Mouse (Mus musculus) liver, embryonic 14 days (tissue): ENCODE data around the gene Selenoi. TPM values are rescaled to one million over a fixed set of nuclear protein-coding genes. Genes with fewer than 3 reads are reported as not detected.

Experiments
- polyA plus RNA-seq: library from polyadenylated mRNA; depleted of rRNA; stranded (reverse); fragments of >200 nt; gene quantifications from 2 replicates; pipeline ENCODE4 v1.2.3, GENCODE M21; 2012; rRNA removed

Selenoi gene
- 10.4 and 14.8 TPM in 2 replicates for polyA plus RNA-seq

DNA sequence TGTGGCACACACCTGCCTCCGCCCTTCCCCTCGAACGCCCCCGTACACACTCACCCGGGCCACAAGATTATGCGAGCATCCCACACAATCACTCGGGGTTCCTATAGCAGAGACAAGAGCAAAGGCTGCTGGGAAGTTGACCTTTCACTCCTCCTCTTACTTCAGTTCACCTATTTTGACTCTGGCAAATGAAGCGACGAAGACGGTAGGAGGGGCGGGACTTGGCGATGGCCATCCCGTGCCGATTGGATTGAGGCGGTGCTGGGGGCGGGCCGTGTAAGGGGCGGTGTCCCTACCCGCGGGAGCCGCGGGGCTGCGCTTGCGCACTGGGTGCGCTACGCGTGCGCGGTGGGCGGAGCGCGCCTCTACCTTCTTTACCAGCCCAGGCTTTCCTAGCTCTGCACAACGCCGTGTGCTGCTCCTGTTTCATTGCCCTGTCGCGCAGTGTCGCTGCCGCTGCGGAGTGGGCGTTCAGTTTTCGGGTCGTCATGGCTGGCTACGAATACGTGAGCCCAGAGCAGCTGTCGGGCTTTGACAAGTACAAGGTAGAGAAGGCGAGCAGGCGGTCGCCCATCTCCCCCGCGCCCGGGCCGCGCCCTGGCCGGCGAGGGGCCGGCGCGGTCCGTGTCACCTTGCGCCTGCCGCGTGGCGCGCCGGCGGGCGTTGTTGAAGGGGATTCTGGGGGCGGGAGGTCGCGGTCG lies at the start of gene Selenoi:
Selenoi (plus strand) TSS at position 311 of the 701 bp plus-strand sequence.

GRCm38 (mm10) chr5:30205493-30205892 lies 26.9 kb upstream of the Selenoi start, which contains the start of gene Adgrf3:
TSS of gene Adgrf3 (minus strand) at chr5:30205722.

DNA sequence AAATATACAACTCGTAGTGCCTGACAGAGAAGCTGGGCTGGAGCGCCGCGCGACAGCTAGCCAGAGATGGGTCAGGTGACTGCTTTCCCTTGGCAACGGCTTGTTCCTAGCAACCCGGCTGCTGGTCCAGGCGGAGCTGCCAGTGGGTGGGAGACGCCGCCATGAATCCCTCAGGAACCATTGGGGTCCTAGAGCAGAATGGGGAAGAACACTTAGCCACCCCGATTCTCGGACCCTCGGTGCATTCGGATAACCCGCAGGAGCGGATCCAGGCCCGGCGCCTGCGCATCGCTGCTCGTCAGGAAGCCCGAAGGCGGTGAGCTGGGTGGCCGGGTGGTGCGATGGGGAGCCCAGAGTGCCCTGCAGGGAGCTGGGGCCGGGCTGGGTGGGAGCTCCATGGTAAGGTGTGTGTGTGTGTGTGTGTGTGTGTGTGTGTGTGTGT lies 48.9 kb downstream of the Selenoi start, which contains the start of gene Drc1:
Drc1 (plus strand) TSS at position 98 of the 442 bp plus-strand sequence.

Other genes with a start within 250 kb of the Selenoi start
- 0.09 and 0.14 TPM in 2 replicates for gene Il6, start 219.5 kb upstream of the Selenoi start, polyA plus RNA-seq
- gene Tyms, start 159.0 kb upstream of the Selenoi start, polyA plus RNA-seq: 130 and 136 TPM in 2 replicates
- 0.03 and 0.05 TPM in 2 replicates for gene Garem2, start 127.4 kb upstream of the Selenoi start, polyA plus RNA-seq
- not detected in 2 replicates for gene 3110082J24Rik, start 126.5 kb upstream of the Selenoi start, polyA plus RNA-seq
- gene Hadha, start 77.4 kb upstream of the Selenoi start, polyA plus RNA-seq: 40.4 and 46.5 TPM in 2 replicates
- gene Hadhb, start 77.3 kb upstream of the Selenoi start, polyA plus RNA-seq: 61.0 and 72.0 TPM in 2 replicates
- not detected in 2 replicates for gene Adgrf3, start 26.9 kb upstream of the Selenoi start, polyA plus RNA-seq
- 0.67 and 0.70 TPM in 2 replicates for gene Drc1, start 48.8 kb downstream of the Selenoi start, polyA plus RNA-seq
- gene Otof, start 229.4 kb downstream of the Selenoi start, polyA plus RNA-seq: 0.01 and 0.03 TPM in 2 replicates
- not detected in 2 replicates for gene 1700001C02Rik, start 233.5 kb downstream of the Selenoi start, polyA plus RNA-seq